Mouse (Mus musculus) neural tube, embryonic 10.5 days (tissue): Measurements from ENCODE around the gene Efhd2.

Experiments
- DNase-seq: peaks from one replicate; pipeline ENCODE4 v3.0.0-alpha.2; 2017; ENCODE audit warnings: low spot score; ENCODE audit errors: extremely low spot score

Gene Efhd2

GRCm38 (mm10) chr4:141810975-141811374 lies 63.7 kb downstream of the Efhd2 start:
- DNase-seq, result no peak

GRCm38 (mm10) chr4:141809850-141810464 lies 64.8 kb downstream of the Efhd2 start:
- peak; percentile 37 for DNase-seq
